Comparison of ENCODE assay signal across 8 mouse cellular contexts in genomic region chr14:77157505-77157911, GRCm38 (mm10). TPM values are rescaled to one million over a fixed set of nuclear protein-coding genes. Genes with fewer than 3 reads are reported as not detected.
DNase-seq lines count a peak whose midpoint lies in the region; ATAC-seq and TF ChIP-seq lines count a peak whose summit lies in the region.

No protein-coding gene starts in this region.

- H3K36me3 ChIP-seq in embryonic facial prominence, embryonic 10.5 days (replicated peaks): no peaks in the 10 kb centered on the region
- no peaks in the 10 kb centered on the region for H3K36me3 ChIP-seq in intestine, postnatal 0 days (ENCODE audit: control insufficient read depth, insufficient read depth)
- H3K36me3 ChIP-seq in midbrain, embryonic 11.5 days (ENCODE audit: control insufficient read depth, insufficient read depth, low read length): no peaks in the 10 kb centered on the region

- H3K4me3 ChIP-seq in embryonic facial prominence, embryonic 10.5 days: peak overlapping the region; percentile 90
- peak overlapping the region; percentile 61 for H3K4me3 ChIP-seq in intestine, postnatal 0 days (ENCODE audit: low read depth, low read length)
- peak overlapping the region; percentile 90 for H3K4me3 ChIP-seq in midbrain, embryonic 11.5 days (ENCODE audit: low read depth, low read length)

- H3K4me2 ChIP-seq in intestine, postnatal 0 days (replicated peaks; ENCODE audit: low read depth): peak overlapping the region; percentile 87
- H3K4me2 ChIP-seq in midbrain, embryonic 11.5 days: peak overlapping the region; percentile 98

- peaks cover 29% of the 10 kb centered on the region for H3K27me3 ChIP-seq in embryonic facial prominence, embryonic 10.5 days (replicated peaks; ENCODE audit: low read depth, poor library complexity, severe bottlenecking)
- H3K27me3 ChIP-seq in intestine, postnatal 0 days (replicated peaks; ENCODE audit: control insufficient read depth, insufficient read depth, low read length): peaks cover 38% of the 10 kb centered on the region
- H3K27me3 ChIP-seq in midbrain, embryonic 11.5 days (ENCODE audit: control insufficient read depth, insufficient read depth, low read length): no peaks in the 10 kb centered on the region

- ATAC-seq in granulocyte monocyte progenitor cell, adult 5-6 weeks (replicated peaks; ENCODE audit: poor library complexity, severe bottlenecking): peak; percentile 46
- ATAC-seq in intestine, postnatal 0 days: peak; percentile 56
- peak; percentile 83 for ATAC-seq in midbrain, embryonic 11.5 days (ENCODE audit: low FRiP score)

- intact Hi-C loops in left cerebral cortex, postnatal 10 days (cut with DNase I): loop anchor here (5.0 to 10.0 kb wide), 5 partner anchors 217 to 685 kb away; no protein-coding TSS in a partner anchor

- WGBS in embryonic facial prominence, embryonic 10.5 days: under 1% methylated on average over 31 of the region's 31 CpGs
- 1% methylated on average over 31 of the region's 31 CpGs for whole genome bisulfite sequencing in intestine, postnatal 0 days
- 1% methylated on average over 31 of the region's 31 CpGs for WGBS in midbrain, embryonic 11.5 days

- no peak overlapping the region for H3K9ac ChIP-seq in intestine, postnatal 0 days (ENCODE audit: low read depth, low read length)
- H3K9ac ChIP-seq in midbrain, embryonic 11.5 days (ENCODE audit: low read length): peak overlapping the region; percentile 87

- H3K4me1 ChIP-seq in embryonic facial prominence, embryonic 10.5 days: peaks cover 36% of the 10 kb centered on the region
- no peaks in the 10 kb centered on the region; the same call in 1 of the 2 replicates for H3K4me1 ChIP-seq in intestine, postnatal 0 days (replicated peaks; ENCODE audit: control insufficient read depth, insufficient read depth, low read length)
- peaks cover 7% of the 10 kb centered on the region; the same call in 1 of the 2 replicates for H3K4me1 ChIP-seq in midbrain, embryonic 11.5 days (ENCODE audit: control insufficient read depth, insufficient read depth, low read length)

- H3K27ac ChIP-seq in embryonic facial prominence, embryonic 10.5 days (replicated peaks): peak overlapping the region; percentile 87
- no peak overlapping the region for H3K27ac ChIP-seq in intestine, postnatal 0 days (ENCODE audit: low read depth, low read length)
- peak overlapping the region; percentile 74; the same call in 1 of the 2 replicates for H3K27ac ChIP-seq in midbrain, embryonic 11.5 days (ENCODE audit: low read depth, low read length)

- peak; percentile 75 to 78 for DNase-seq in adrenal gland, postnatal 36 days
- DNase-seq in embryonic facial prominence, embryonic 10.5 days (ENCODE audit: low spot score): peak; percentile 85
- peak; percentile 84 to 90 for DNase-seq in left cerebral cortex, postnatal 10 days (ENCODE audit: extremely low spot score in 1 of 2, low spot score in 2 of 2)
- DNase-seq in midbrain, embryonic 11.5 days (ENCODE audit: low spot score, missing footprints): peak; percentile 96
- DNase-seq in skeletal muscle tissue, adult 2 months (ENCODE audit: low read depth, low spot score): peak; percentile 32
- DNase-seq in B cell, adult 2 months: no peak

- TF ChIP-seq CTCF in intestine, postnatal 0 days (IDR thresholded peaks at IDR 0.05; ENCODE audit: low read depth): no peak

- no peaks in the 10 kb centered on the region for H3K9me3 ChIP-seq in embryonic facial prominence, embryonic 10.5 days
- H3K9me3 ChIP-seq in intestine, postnatal 0 days (ENCODE audit: control insufficient read depth): no peaks in the 10 kb centered on the region
- H3K9me3 ChIP-seq in midbrain, embryonic 11.5 days (ENCODE audit: control insufficient read depth, low read length): no peaks in the 10 kb centered on the region

RNA-seq across cellular contexts. Expression of gene Enox1, which starts 0.9 kb away (rescaled TPM):
- total RNA-seq in adrenal gland, postnatal 36 days (2021): 1 to 10 TPM; 3.8 to 4.2 TPM
- polyA plus RNA-seq in embryonic facial prominence, embryonic 10.5 days (2016; fragmentation: Nextera tagmentation; extraction: Ambion mirVana): 8.3 and 9.1 TPM in 2 replicates
- not detected in 2 replicates for total RNA-seq in granulocyte monocyte progenitor cell, adult 5-6 weeks (2014; fragmentation: Nextera tagmentation)
- not detected in 2 replicates for total RNA-seq in granulocyte monocyte progenitor cell, adult 5-6 weeks (2017)
- polyA plus RNA-seq in intestine, postnatal 0 days (2015; fragmentation: Nextera tagmentation; extraction: Ambion mirVana): 1.7 and 1.9 TPM in 2 replicates
- total RNA-seq in left cerebral cortex, postnatal 10 days (2021): 10 to 100 TPM; 53.0 to 54.1 TPM
- 12.8 and 13.2 TPM in 2 replicates for polyA plus RNA-seq in midbrain, embryonic 11.5 days (2014; fragmentation: Nextera tagmentation; extraction: Ambion mirVana)

Comparison
In these comparisons a context has a peak if more than half of its experiments do, and no peak if none do; other contexts are left out.
1. DNase-seq: peak in adrenal gland, postnatal 36 days (2 of 2), embryonic facial prominence, embryonic 10.5 days (single experiment), left cerebral cortex, postnatal 10 days (2 of 2), midbrain, embryonic 11.5 days (single experiment) and skeletal muscle tissue, adult 2 months (single experiment); none in B cell, adult 2 months (0 of 2).
2. RNA of gene Enox1, which starts 0.9 kb away (total RNA-seq): 53.0 to 54.1 TPM in left cerebral cortex, postnatal 10 days; 3.8 to 4.2 TPM in adrenal gland, postnatal 36 days and not detected in granulocyte monocyte progenitor cell, adult 5-6 weeks; every median in the first group is over 10 times any median in the second.
3. Peak in every context shown above with its lines, with median percentiles within 50 percentile points of each other: H3K4me3 ChIP-seq and ATAC-seq.